Mouse (Mus musculus): ENCODE data around the gene Wipf3. TPM values are rescaled to one million over a fixed set of nuclear protein-coding genes. Genes with fewer than 3 reads are reported as not detected.
A peak's percentile ranks its signal among the peaks of the same experiment; 100 is the strongest.

The Wipf3 gene
- polyA plus RNA-seq, 1 experiment from 2014 or later: 0.05 TPM

DNA sequence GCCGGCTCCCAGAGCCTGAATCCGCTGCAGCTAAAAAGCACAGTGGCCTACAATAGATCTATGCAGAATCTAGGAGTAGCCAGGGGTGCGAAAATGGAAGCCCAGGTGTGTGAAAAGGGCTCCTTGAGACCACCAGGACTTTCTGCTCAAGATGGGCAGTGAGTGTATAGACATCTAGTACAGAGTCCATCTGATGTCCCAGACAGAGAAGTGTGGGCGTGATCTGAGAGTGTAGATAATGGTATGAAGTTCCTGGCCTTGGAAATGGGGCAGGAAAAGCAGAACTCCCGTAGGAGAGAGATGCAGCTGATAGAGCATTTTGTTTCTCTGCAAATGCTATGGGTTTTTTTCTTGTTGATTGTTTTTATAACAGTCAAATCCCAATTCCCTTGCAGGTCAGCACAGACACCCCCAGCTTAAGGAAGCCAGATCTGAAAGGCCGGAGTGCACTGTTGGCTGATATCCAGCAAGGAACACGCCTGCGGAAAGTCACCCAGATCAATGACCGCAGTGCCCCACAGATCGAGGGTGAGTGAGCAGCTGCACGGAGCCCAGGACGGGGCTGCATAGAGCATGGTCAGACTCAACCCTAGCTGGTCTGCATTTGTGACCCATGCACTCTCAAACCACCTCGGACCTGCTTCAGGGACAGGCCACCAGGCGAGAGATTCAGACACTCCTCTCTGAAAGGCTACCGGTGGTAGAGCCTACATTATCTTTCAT is 52.1 kb downstream of the Wipf3 start:
- no peak overlapping the region for H3K4me3 ChIP-seq (replicated peaks)
- no peak overlapping the region for H3K9ac ChIP-seq
- no peak overlapping the region for H3K4me2 ChIP-seq
- H3K4me1 ChIP-seq (replicated peaks): no peaks in the 10 kb centered on the region
- ATAC-seq (ENCODE audit: insufficient read depth): no peak
- no peaks in the 10 kb centered on the region for H3K9me3 ChIP-seq (replicated peaks)
- WGBS (ENCODE audit: insufficient replicate concordance): 63% methylated on average over 15 of the region's 15 CpGs
- H3K36me3 ChIP-seq (replicated peaks): no peaks in the 10 kb centered on the region
- peaks cover 24% of the 10 kb centered on the region for H3K27me3 ChIP-seq
- H3K27ac ChIP-seq (replicated peaks): no peak overlapping the region

DNA sequence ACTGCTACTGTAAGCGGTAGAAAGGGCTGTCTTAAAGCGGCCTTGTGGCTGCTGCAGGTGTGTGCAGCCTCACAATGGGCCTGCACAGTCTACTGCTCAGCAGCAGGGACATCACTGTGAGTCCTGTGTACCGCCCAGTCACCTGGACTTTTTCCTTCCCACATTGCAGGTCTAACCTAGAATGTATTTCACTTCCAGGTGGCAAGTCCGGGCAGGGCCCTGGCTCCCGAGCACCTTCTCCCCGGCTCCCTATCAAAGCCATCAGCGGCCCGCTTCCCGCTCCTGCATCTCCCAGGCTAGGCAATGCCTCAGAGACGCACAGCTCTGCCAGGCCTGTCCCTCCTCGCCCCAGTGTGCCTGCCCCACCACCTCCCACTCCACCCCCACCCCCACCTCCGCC is 55.6 kb downstream of the Wipf3 start:
- Histone ChIP-seq H3K4me2 (no peak overlapping the region), H3K27me3 (peaks cover 37% of the 10 kb centered on the region), H3K27ac (replicated peaks) (no peak overlapping the region), H3K4me3 (replicated peaks) (no peak overlapping the region), H3K36me3 (replicated peaks) (no peaks in the 10 kb centered on the region), H3K4me1 (replicated peaks) (no peaks in the 10 kb centered on the region), H3K9ac (no peak overlapping the region), H3K9me3 (replicated peaks) (no peaks in the 10 kb centered on the region)
- no peak for ATAC-seq (ENCODE audit: insufficient read depth)
- WGBS (ENCODE audit: insufficient replicate concordance): 39% methylated on average over 11 of the region's 12 CpGs

- Histone ChIP-seq H3K4me3 (replicated peaks) (no peak overlapping the region), H3K4me2 (peak overlapping the region; percentile 43), H3K9ac (no peak overlapping the region), H3K9me3 (replicated peaks) (no peaks in the 10 kb centered on the region), H3K4me1 (replicated peaks) (no peaks in the 10 kb centered on the region), H3K27me3 (peaks cover 37% of the 10 kb centered on the region), H3K27ac (replicated peaks) (no peak overlapping the region), H3K36me3 (replicated peaks) (no peaks in the 10 kb centered on the region)
- ATAC-seq (ENCODE audit: insufficient read depth): no peak
- WGBS (ENCODE audit: insufficient replicate concordance): 7% methylated on average over 25 of the region's 25 CpGs
Observed at GRCm38 (mm10) chr6:54485435-54485901, 56.1 kb downstream of the Wipf3 start.

- Histone ChIP-seq H3K9ac (no peak overlapping the region), H3K27ac (replicated peaks) (no peak overlapping the region), H3K4me2 (no peak overlapping the region; the same call in 1 of the 2 replicates), H3K4me1 (replicated peaks) (no peaks in the 10 kb centered on the region), H3K27me3 (peaks cover 37% of the 10 kb centered on the region), H3K36me3 (replicated peaks) (no peaks in the 10 kb centered on the region), H3K4me3 (replicated peaks) (no peak overlapping the region), H3K9me3 (replicated peaks) (no peaks in the 10 kb centered on the region)
- WGBS (ENCODE audit: insufficient replicate concordance): 33% methylated on average over 6 of the region's 6 CpGs
- ATAC-seq (ENCODE audit: insufficient read depth): no peak
Observed at GRCm38 (mm10) chr6:54485973-54486569, 56.7 kb downstream of the Wipf3 start.

DNA sequence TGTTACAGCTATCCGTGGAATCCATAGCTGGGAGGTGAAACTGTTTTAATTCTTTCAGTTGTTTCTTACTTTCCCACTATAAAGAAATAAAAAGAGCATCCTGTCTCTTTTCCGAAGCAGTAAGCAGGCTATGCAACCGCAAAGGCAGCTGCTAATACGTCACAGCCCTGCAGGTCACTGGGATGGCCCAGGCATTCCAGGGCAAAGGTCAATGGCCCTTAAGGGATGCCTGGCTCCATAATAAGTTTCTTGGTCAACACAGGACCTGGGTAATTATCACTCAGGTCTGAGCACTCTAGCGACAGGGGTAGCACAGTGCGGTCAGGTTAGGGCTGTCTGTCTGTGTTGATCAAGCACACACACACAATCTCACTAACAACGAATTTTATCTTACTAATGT is 61.7 kb downstream of the Wipf3 start:
- Histone ChIP-seq H3K9me3 (replicated peaks) (no peaks in the 10 kb centered on the region), H3K27ac (replicated peaks) (no peak overlapping the region), H3K4me3 (replicated peaks) (no peak overlapping the region), H3K36me3 (replicated peaks) (no peaks in the 10 kb centered on the region), H3K9ac (no peak overlapping the region), H3K27me3 (peaks cover 17% of the 10 kb centered on the region), H3K4me2 (no peak overlapping the region), H3K4me1 (replicated peaks) (no peaks in the 10 kb centered on the region)
- no peak for ATAC-seq (ENCODE audit: insufficient read depth)
- WGBS (ENCODE audit: insufficient replicate concordance): 58% methylated on average over 7 of the region's 7 CpGs

GRCm38 (mm10) chr6:54494097-54494496 is 64.7 kb downstream of the Wipf3 start:
- ATAC-seq (ENCODE audit: insufficient read depth): no peak
- Histone ChIP-seq H3K27me3 (no peaks in the 10 kb centered on the region), H3K4me3 (replicated peaks) (no peak overlapping the region), H3K4me1 (replicated peaks) (no peaks in the 10 kb centered on the region), H3K27ac (replicated peaks) (no peak overlapping the region), H3K4me2 (no peak overlapping the region), H3K36me3 (replicated peaks) (no peaks in the 10 kb centered on the region), H3K9me3 (replicated peaks) (no peaks in the 10 kb centered on the region), H3K9ac (no peak overlapping the region)

GRCm38 (mm10) chr6:54494612-54495398 is 65.4 kb downstream of the Wipf3 start:
- Histone ChIP-seq H3K27me3 (no peaks in the 10 kb centered on the region), H3K9me3 (replicated peaks) (no peaks in the 10 kb centered on the region), H3K4me3 (replicated peaks) (no peak overlapping the region), H3K4me2 (no peak overlapping the region), H3K9ac (no peak overlapping the region), H3K4me1 (replicated peaks) (no peaks in the 10 kb centered on the region), H3K27ac (replicated peaks) (no peak overlapping the region), H3K36me3 (replicated peaks) (no peaks in the 10 kb centered on the region)
- ATAC-seq (ENCODE audit: insufficient read depth): no peak
- 62% methylated on average over 11 of the region's 11 CpGs for WGBS (ENCODE audit: insufficient replicate concordance)

GRCm38 (mm10) chr6:54496214-54496613 is 66.8 kb downstream of the Wipf3 start:
- no peak for ATAC-seq (ENCODE audit: insufficient read depth)
- Histone ChIP-seq H3K4me2 (no peak overlapping the region), H3K4me3 (replicated peaks) (no peak overlapping the region), H3K27ac (replicated peaks) (no peak overlapping the region), H3K4me1 (replicated peaks) (no peaks in the 10 kb centered on the region), H3K36me3 (replicated peaks) (no peaks in the 10 kb centered on the region), H3K9me3 (replicated peaks) (no peaks in the 10 kb centered on the region), H3K9ac (no peak overlapping the region), H3K27me3 (no peaks in the 10 kb centered on the region)
- 64% methylated on average over 7 of the region's 7 CpGs for WGBS (ENCODE audit: insufficient replicate concordance)

DNA sequence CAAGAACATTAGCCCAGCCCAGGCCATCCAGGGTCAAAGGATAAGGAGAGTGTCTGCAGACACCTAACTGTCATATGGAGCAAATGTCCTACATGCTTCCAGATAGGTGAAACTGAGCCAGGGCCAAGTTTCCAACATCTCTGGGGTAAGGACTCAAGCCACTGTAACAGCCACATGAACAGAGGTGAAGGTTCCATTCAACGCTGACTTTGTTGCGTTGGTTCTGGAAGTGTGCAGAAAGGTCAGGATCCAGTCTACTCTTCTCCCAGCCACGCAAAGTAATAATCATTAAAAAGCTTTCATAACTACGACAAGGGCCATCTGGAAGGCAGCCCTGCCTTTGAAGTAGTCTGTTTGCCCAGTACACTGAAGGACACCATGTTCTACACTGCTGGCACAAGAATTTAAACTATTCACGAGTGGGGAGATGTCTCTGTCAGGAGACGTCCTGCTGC is 73.3 kb downstream of the Wipf3 start:
- Histone ChIP-seq H3K4me2 (no peak overlapping the region), H3K9ac (no peak overlapping the region), H3K4me1 (replicated peaks) (no peaks in the 10 kb centered on the region), H3K27ac (replicated peaks) (no peak overlapping the region), H3K4me3 (replicated peaks) (no peak overlapping the region), H3K27me3 (no peaks in the 10 kb centered on the region), H3K36me3 (replicated peaks) (no peaks in the 10 kb centered on the region), H3K9me3 (replicated peaks) (no peaks in the 10 kb centered on the region)
- no peak for ATAC-seq (ENCODE audit: insufficient read depth)
- 62% methylated on average over 6 of the region's 6 CpGs for WGBS (ENCODE audit: insufficient replicate concordance)

DNA sequence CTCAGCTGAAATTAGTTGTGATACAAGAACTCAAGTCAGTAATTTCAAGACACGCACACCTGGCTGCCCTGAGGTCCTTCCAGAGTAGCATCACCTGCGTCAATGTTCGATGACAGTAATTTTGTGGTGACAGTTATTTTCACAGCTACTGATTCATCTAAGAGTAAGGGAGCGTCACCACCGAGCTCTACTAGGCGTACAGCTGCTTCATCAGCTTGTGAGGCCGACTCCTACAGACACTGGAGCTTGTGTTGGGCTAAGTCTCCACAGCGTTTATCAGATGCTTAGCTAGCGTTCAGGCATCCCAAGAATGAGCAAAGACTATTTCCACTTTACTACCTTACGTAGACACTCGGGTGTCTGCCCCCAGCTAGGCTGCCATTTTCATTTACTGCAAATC is 76.9 kb downstream of the Wipf3 start:
- H3K4me3 ChIP-seq (replicated peaks): no peak overlapping the region
- ATAC-seq (ENCODE audit: insufficient read depth): no peak
- no peak overlapping the region for H3K9ac ChIP-seq
- H3K4me1 ChIP-seq (replicated peaks): no peaks in the 10 kb centered on the region
- no peaks in the 10 kb centered on the region for H3K36me3 ChIP-seq (replicated peaks)
- H3K27me3 ChIP-seq: no peaks in the 10 kb centered on the region
- H3K9me3 ChIP-seq (replicated peaks): no peaks in the 10 kb centered on the region
- WGBS (ENCODE audit: insufficient replicate concordance): 65% methylated on average over 11 of the region's 11 CpGs
- no peak overlapping the region for H3K27ac ChIP-seq (replicated peaks)
- no peak overlapping the region for H3K4me2 ChIP-seq

DNA sequence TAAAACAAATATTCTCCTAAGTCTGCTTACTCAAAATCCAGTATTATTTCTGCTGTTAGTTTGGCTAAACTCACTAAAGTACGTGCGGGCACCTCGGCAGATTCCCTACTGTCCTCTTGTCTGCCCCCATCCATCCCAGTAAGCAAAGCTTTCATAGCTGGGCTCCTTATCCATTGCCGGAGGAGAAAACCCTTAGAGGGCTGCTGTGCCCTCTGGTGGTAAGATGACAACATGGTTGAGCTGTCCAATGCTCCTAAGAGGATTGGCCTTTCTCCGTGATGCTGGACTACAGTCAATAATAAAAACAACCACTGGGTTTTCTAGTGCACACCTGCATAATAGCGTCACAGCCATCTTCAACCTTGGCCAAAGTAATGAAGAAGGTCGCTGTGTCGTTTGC is 77.6 kb downstream of the Wipf3 start:
- Histone ChIP-seq H3K27me3 (no peaks in the 10 kb centered on the region), H3K4me3 (replicated peaks) (no peak overlapping the region), H3K36me3 (replicated peaks) (no peaks in the 10 kb centered on the region), H3K4me1 (replicated peaks) (no peaks in the 10 kb centered on the region), H3K4me2 (no peak overlapping the region), H3K9ac (no peak overlapping the region), H3K9me3 (replicated peaks) (no peaks in the 10 kb centered on the region), H3K27ac (replicated peaks) (no peak overlapping the region)
- 32% methylated on average over 8 of the region's 8 CpGs for WGBS (ENCODE audit: insufficient replicate concordance)
- no peak for ATAC-seq (ENCODE audit: insufficient read depth)
